Mouse (Mus musculus) heart, adult 2 months (tissue): ENCODE results near the gene Sik1.

ENCODE experiments used
- EP300 ChIP-seq: fragments of 200-500 bp; IDR thresholded peaks from 2 replicates; pipeline ENCODE4 v1.6.1; 2011; ENCODE audit warnings: low read depth, low read length, control low read depth; ENCODE audit not compliant: insufficient read depth
- POLR2A ChIP-seq: fragments of 200-500 bp; IDR thresholded peaks from 2 replicates; pipeline ENCODE4 v1.6.1; 2011; ENCODE audit warnings: mild to moderate bottlenecking, low read depth, low read length, control low read depth; ENCODE audit not compliant: insufficient read depth

DNA sequence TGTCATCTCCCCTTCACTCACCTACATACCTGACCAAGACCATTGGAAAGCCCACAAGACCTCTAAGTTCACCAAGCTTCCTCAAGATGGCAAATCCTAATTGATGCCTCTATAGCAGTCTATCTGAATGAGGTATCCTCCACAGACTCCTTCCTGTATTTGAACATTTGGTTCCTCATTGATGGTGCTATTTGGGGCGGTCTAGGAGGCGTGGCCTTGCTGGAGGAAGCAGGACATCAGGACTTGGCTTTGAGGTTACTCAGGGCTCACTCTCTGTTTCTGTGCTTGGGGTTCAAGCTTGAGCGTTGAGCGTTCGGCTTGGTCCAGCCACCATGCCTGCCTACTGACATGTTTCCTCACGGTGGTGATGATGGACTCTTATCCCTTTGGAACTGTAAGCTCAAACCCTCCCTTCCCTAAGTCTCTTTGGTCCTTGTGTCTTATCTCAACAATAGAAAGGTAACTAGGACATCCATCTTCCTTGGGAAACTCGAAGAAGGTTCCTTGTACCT, 54.7 kb downstream of the Sik1 start:
- TF ChIP-seq EP300 = no peak
- no peak for TF ChIP-seq POLR2A
